Mouse (Mus musculus): ENCODE data around the gene Atp9a. TPM values are rescaled to one million over a fixed set of nuclear protein-coding genes. Genes with fewer than 3 reads are reported as not detected.

Atp9a gene
- polyA plus RNA-seq, 1 experiment from 2014 or later, result 18.6 TPM

DNA sequence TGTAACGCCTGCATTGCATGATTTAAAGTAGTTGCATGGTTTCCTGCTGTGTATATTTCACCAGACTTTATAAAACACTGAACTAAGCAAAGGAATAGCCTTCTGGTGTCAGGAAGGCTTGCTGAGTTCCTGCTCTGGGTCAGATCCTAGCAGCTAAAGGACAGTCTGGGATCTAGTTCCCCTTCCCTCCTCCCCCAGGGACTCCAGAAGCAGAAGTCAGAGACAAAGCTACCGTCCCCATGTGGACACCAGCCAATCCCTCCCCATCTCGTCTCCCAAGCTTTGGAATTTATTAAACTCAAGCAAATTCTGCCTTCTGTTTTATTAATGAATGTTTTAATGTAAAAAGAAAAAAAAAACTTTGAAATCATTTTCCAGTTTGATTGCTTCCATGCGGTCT is 117.1 kb downstream of the Atp9a start:
- Histone ChIP-seq H3K27me3 (ENCODE audit: control insufficient read depth, insufficient read depth, low read length) (no peaks in the 10 kb centered on the region), H3K4me1 (replicated peaks; ENCODE audit: control insufficient read depth, insufficient read depth, low read length) (no peaks in the 10 kb centered on the region), H3K4me3 (ENCODE audit: low read depth, low read length) (no peak overlapping the region), H3K36me3 (ENCODE audit: control insufficient read depth, insufficient read depth, low read length) (no peaks in the 10 kb centered on the region), H3K27ac (ENCODE audit: low read depth, low read length) (no peak overlapping the region), H3K4me2 (ENCODE audit: low read depth, low read length, severe bottlenecking) (no peak overlapping the region), H3K9me3 (ENCODE audit: control insufficient read depth, low read length) (no peaks in the 10 kb centered on the region; the same call in 1 of the 2 replicates), H3K9ac (ENCODE audit: low read length) (no peak overlapping the region)
- ATAC-seq (replicated peaks; ENCODE audit: low FRiP score) (no peak), DNase-seq (ENCODE audit: low spot score) (no peak)
- 84% methylated on average over 4 of the region's 4 CpGs for WGBS

DNA sequence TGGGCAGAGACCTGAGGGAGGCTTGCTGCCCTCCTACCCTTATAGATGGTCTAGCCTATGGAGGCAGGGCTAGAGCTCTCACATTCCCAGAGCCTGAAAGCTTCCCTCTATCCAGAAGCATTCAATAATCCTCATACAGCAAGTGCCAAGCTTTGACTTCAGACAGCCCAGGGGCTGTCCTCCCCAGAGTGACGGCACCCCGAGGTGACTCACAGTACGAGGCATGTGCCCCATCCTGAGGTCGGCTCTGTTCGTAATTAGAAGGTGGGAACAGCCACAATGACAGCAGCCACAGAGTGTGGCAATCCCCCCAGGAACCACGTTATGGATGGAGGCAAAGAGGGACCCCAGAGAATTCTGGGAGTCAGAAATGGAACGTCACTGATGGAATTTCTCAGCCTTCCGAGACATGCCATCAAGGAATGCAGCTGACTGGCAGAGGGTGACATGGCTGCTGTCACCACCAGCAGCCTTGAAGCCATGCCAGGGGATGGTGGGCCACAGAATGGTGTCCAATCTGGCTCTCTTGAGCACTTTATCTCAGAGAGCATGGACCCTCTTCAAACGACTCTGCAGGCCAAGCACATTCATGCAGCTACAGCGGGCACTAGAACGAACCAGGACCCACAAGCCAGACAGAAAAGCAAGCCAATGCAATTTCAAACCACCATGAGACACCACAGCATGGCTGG is 121.0 kb downstream of the Atp9a start:
- Histone ChIP-seq H3K27me3 (ENCODE audit: control insufficient read depth, insufficient read depth, low read length) (no peaks in the 10 kb centered on the region), H3K36me3 (ENCODE audit: control insufficient read depth, insufficient read depth, low read length) (no peaks in the 10 kb centered on the region), H3K9me3 (ENCODE audit: control insufficient read depth, low read length) (no peaks in the 10 kb centered on the region; the same call in 1 of the 2 replicates), H3K27ac (ENCODE audit: low read depth, low read length) (no peak overlapping the region), H3K4me1 (replicated peaks; ENCODE audit: control insufficient read depth, insufficient read depth, low read length) (no peaks in the 10 kb centered on the region), H3K9ac (ENCODE audit: low read length) (no peak overlapping the region), H3K4me3 (ENCODE audit: low read depth, low read length) (no peak overlapping the region), H3K4me2 (ENCODE audit: low read depth, low read length, severe bottlenecking) (no peak overlapping the region)
- 83% methylated on average over 11 of the region's 11 CpGs for WGBS
- no peak for ATAC-seq (replicated peaks; ENCODE audit: low FRiP score)
- no peak for DNase-seq (ENCODE audit: low spot score)

DNA sequence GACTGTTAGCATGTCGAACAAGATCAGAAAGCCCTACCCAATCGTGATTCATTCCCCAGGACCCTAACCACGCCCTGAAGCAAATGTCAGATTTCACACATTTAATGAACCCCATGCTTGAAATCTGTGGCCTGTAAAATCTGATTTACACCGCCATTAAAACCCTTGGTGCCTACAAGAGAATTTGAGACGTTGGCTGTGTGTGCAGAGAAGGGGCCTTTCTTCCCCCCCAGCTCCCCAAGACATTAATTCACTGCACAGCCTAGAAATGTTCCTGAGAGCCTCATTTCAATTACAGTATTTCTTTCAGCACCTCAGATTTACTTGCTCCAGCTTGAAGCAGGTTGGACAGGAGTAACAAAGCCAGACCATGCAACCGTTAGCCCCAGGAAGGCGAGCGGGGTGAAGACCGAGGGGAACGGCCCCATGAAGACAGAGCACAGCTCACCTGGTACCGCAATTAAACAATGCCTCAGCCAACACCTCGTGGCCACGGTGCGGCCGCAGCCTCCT is 123.9 kb downstream of the Atp9a start:
- H3K27ac ChIP-seq (ENCODE audit: low read depth, low read length), result no peak overlapping the region
- DNase-seq (ENCODE audit: low spot score), result no peak
- 80% methylated on average over 15 of the region's 15 CpGs for WGBS

DNA sequence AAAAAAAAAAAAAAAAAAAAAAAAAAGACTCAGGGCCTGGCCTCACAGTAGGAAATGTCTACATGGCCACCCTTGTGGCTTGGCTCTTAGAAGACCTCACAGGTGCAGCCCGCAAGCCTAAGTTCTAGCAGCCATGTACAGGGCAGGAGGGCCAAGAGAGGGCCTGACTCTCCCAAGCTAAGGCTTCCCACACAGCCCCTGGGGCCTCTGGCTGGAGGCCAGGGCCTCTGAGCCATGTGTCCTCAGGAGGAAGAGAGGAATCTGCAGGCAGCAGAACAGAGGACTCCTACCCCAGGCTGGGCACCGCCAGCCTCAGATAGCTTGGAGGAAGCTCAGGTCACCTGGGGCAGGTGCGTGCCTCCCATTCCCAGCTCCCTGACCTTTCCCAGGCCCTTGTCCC is 127.0 kb downstream of the Atp9a start:
- H3K36me3 ChIP-seq (ENCODE audit: control insufficient read depth, insufficient read depth, low read length), result no peaks in the 10 kb centered on the region
- no peak overlapping the region for H3K4me2 ChIP-seq (ENCODE audit: low read depth, low read length, severe bottlenecking)
- WGBS, result 86% methylated on average over 3 of the region's 3 CpGs
- DNase-seq (ENCODE audit: low spot score) (no peak), ATAC-seq (replicated peaks; ENCODE audit: low FRiP score) (no peak)
- no peaks in the 10 kb centered on the region for H3K27me3 ChIP-seq (ENCODE audit: control insufficient read depth, insufficient read depth, low read length)
- H3K4me1 ChIP-seq (replicated peaks; ENCODE audit: control insufficient read depth, insufficient read depth, low read length), result no peaks in the 10 kb centered on the region
- H3K27ac ChIP-seq (ENCODE audit: low read depth, low read length), result no peak overlapping the region
- no peak overlapping the region for H3K9ac ChIP-seq (ENCODE audit: low read length)
- no peak overlapping the region for H3K4me3 ChIP-seq (ENCODE audit: low read depth, low read length)
- H3K9me3 ChIP-seq (ENCODE audit: control insufficient read depth, low read length), result no peaks in the 10 kb centered on the region

More for the DNA sequence above, 123.9 kb downstream of the Atp9a start:
- Histone ChIP-seq H3K4me1 (replicated peaks; ENCODE audit: control insufficient read depth, insufficient read depth, low read length) (no peaks in the 10 kb centered on the region), H3K27me3 (ENCODE audit: control insufficient read depth, insufficient read depth, low read length) (no peaks in the 10 kb centered on the region), H3K9ac (ENCODE audit: low read length) (no peak overlapping the region), H3K9me3 (ENCODE audit: control insufficient read depth, low read length) (no peaks in the 10 kb centered on the region), H3K4me2 (ENCODE audit: low read depth, low read length, severe bottlenecking) (no peak overlapping the region), H3K36me3 (ENCODE audit: control insufficient read depth, insufficient read depth, low read length) (no peaks in the 10 kb centered on the region), H3K4me3 (ENCODE audit: low read depth, low read length) (no peak overlapping the region)
- ATAC-seq (replicated peaks; ENCODE audit: low FRiP score), result no peak

DNA sequence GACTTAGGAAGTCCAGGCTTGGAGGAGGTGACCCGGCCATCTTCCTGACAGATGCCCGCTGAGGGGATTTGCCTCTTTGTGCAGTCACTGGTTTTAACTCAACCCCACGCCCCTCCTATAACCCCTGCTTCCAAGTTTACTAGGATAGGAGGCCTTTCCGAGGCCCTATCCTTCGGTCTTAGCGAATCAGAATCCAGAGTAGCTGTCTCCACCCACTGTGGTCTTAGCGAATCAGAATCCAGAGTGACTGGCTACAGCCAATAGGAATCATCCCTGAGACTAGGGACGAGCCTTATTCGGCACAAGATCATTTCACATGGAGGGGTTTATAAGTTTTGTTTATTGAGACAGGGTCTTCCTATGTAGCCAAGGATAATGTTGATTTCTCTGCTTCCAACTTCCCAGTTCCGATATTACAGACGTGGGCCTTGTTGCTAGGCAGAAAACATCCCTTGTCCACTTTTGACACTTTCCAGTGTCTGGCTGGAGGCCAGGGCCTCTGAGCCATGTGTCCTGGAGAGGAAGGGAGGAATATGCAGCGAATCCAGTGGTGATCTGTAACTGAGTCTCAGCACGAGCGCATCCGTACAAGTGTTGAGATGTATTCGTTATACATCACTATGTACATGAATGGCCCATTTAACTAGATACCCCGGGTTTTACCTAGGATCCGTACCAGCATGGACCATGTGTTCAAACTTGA is 127.9 kb downstream of the Atp9a start:
- Histone ChIP-seq H3K4me3 (ENCODE audit: low read depth, low read length) (no peak overlapping the region), H3K9ac (ENCODE audit: low read length) (no peak overlapping the region), H3K4me2 (ENCODE audit: low read depth, low read length, severe bottlenecking) (no peak overlapping the region), H3K27me3 (ENCODE audit: control insufficient read depth, insufficient read depth, low read length) (no peaks in the 10 kb centered on the region), H3K9me3 (ENCODE audit: control insufficient read depth, low read length) (no peaks in the 10 kb centered on the region), H3K4me1 (replicated peaks; ENCODE audit: control insufficient read depth, insufficient read depth, low read length) (no peaks in the 10 kb centered on the region), H3K27ac (ENCODE audit: low read depth, low read length) (no peak overlapping the region), H3K36me3 (ENCODE audit: control insufficient read depth, insufficient read depth, low read length) (no peaks in the 10 kb centered on the region)
- 79% methylated on average over 18 of the region's 18 CpGs for WGBS
- ATAC-seq (replicated peaks; ENCODE audit: low FRiP score) (no peak), DNase-seq (ENCODE audit: low spot score) (no peak)

DNA sequence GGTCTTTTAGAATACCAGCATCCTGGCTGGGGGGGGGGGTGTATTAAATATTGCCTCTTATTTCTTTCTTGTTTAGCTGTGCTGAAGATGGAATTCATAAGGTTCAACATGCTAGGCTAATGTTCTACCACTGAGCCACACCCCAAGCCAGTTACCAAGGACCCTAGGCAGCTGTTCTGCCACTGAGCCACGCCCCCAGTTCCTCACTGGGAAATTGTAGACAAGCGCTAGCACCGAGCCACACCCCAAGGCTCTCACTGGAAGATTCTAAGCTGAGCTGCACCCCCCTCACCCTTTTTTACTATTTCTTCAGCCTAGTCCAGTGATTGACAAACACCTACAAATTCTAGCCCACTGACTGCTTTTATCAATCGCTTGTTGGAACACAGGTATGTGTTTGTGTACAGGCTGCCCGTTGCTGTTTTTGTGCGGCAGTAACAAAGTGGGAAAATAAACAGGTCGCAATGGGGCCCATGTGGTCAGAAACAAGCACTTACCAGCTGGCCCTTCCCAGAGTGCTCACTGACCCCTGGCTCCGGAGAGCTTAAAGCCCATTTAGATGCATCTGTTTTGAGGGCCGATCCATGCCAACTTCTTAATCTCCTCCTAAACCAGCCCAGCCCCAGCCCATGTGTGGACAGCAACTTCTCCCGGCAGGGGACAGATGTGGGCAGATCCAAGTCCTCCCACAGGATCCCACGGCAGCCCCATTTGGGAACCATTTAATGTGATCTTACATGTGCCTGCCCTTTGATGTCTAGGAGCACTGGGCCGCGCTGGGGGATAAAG is 128.9 kb downstream of the Atp9a start:
- Histone ChIP-seq H3K27ac (ENCODE audit: low read depth, low read length) (no peak overlapping the region), H3K36me3 (ENCODE audit: control insufficient read depth, insufficient read depth, low read length) (no peaks in the 10 kb centered on the region), H3K9ac (ENCODE audit: low read length) (no peak overlapping the region), H3K4me1 (replicated peaks; ENCODE audit: control insufficient read depth, insufficient read depth, low read length) (no peaks in the 10 kb centered on the region), H3K27me3 (ENCODE audit: control insufficient read depth, insufficient read depth, low read length) (no peaks in the 10 kb centered on the region), H3K4me2 (ENCODE audit: low read depth, low read length, severe bottlenecking) (no peak overlapping the region), H3K4me3 (ENCODE audit: low read depth, low read length) (no peak overlapping the region), H3K9me3 (ENCODE audit: control insufficient read depth, low read length) (no peaks in the 10 kb centered on the region)
- DNase-seq (ENCODE audit: low spot score), result no peak
- no peak for ATAC-seq (replicated peaks; ENCODE audit: low FRiP score)
- 52% methylated on average over 13 of the region's 13 CpGs for WGBS

DNA sequence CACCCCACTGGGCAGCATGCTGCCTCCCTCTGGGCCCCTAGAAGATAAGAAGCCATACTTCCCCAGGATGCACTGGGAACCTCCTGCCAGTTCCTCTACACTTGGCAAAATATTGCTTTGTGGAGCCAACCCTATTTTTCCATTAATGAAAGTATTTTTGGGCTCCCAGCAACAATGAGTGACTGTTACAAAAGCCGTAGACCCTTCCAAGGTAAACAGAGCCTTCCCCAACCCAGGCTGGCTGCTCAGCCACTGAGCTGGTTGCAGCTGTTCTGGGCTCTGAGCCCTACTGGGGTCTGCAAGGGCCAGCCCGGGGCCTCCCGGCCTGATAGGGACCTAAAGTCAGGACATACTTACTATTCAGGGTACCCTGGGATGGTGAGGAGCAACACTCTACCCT is 131.3 kb downstream of the Atp9a start:
- H3K36me3 ChIP-seq (ENCODE audit: control insufficient read depth, insufficient read depth, low read length), result no peaks in the 10 kb centered on the region
- H3K9me3 ChIP-seq (ENCODE audit: control insufficient read depth, low read length), result no peaks in the 10 kb centered on the region
- no peak for ATAC-seq (replicated peaks; ENCODE audit: low FRiP score)
- DNase-seq (ENCODE audit: low spot score), result no peak
- no peaks in the 10 kb centered on the region for H3K4me1 ChIP-seq (replicated peaks; ENCODE audit: control insufficient read depth, insufficient read depth, low read length)
- H3K9ac ChIP-seq (ENCODE audit: low read length), result no peak overlapping the region
- no peak overlapping the region for H3K4me3 ChIP-seq (ENCODE audit: low read depth, low read length)
- H3K27me3 ChIP-seq (ENCODE audit: control insufficient read depth, insufficient read depth, low read length), result no peaks in the 10 kb centered on the region
- WGBS, result 82% methylated on average over 3 of the region's 3 CpGs
- no peak overlapping the region for H3K27ac ChIP-seq (ENCODE audit: low read depth, low read length)
- H3K4me2 ChIP-seq (ENCODE audit: low read depth, low read length, severe bottlenecking), result no peak overlapping the region

DNA sequence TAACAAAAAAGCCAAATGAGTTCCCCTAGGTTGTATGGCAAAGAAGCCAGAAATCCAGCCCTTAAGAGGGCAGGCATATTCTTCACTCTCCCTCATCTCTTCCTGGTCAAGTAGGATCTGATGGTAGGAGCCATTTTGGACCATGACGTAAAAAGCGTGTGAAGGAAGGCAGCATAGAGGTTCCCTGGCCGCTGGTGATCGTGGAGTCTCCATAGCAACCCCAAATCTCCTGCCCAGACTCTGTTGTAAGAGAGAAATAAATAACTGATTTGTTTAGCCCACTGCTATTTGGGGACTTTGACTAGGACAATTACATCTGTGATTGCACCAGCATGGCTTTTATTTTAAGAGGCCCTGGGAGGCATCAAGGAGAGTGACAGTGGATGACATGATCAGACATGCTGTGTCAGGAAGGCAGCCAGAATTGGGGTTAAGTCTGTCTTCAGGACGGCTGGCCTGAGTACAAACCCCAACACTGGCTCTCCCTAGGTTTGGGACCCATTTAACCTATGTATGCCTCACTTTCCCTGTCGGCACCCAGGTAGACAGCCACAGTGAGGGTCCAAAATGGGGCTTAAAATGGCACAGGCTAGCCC is 132.5 kb downstream of the Atp9a start:
- Histone ChIP-seq H3K27me3 (ENCODE audit: control insufficient read depth, insufficient read depth, low read length) (no peaks in the 10 kb centered on the region), H3K9ac (ENCODE audit: low read length) (no peak overlapping the region), H3K4me1 (replicated peaks; ENCODE audit: control insufficient read depth, insufficient read depth, low read length) (no peaks in the 10 kb centered on the region), H3K9me3 (ENCODE audit: control insufficient read depth, low read length) (no peaks in the 10 kb centered on the region), H3K36me3 (ENCODE audit: control insufficient read depth, insufficient read depth, low read length) (no peaks in the 10 kb centered on the region), H3K27ac (ENCODE audit: low read depth, low read length) (no peak overlapping the region), H3K4me3 (ENCODE audit: low read depth, low read length) (no peak overlapping the region), H3K4me2 (ENCODE audit: low read depth, low read length, severe bottlenecking) (no peak overlapping the region)
- DNase-seq (ENCODE audit: low spot score) (no peak), ATAC-seq (replicated peaks; ENCODE audit: low FRiP score) (no peak)
- 62% methylated on average over 6 of the region's 6 CpGs for WGBS

Data from forebrain, embryonic 11.5 days (tissue).